Mouse (Mus musculus) right cerebral cortex, postnatal 25 days (tissue): ENCODE measurements at regions not wholly inside any gene's neighbourhood (a gene's known extent, or its start where the extent isn't known, plus 50 kb on each side); places are given as distances from the start of the nearest gene placed in this dataset.

Experiments used
- DNase-seq: peaks from one replicate; pipeline ENCODE4 v3.0.0; 2022

GRCm38 (mm10) chr9:34328723-34329122 is 157.0 kb upstream of the Kirrel3 start:
- DNase-seq, result no peak

GRCm38 (mm10) chr9:34334112-34334511 is 151.6 kb upstream of the Kirrel3 start:
- no peak for DNase-seq

GRCm38 (mm10) chr9:34334555-34335468 is 150.9 kb upstream of the Kirrel3 start:
- no peak for DNase-seq

GRCm38 (mm10) chr9:34348442-34348841 is 137.3 kb upstream of the Kirrel3 start:
- DNase-seq, result no peak

GRCm38 (mm10) chr9:34349997-34350396 is 135.7 kb upstream of the Kirrel3 start:
- DNase-seq, result no peak

DNA sequence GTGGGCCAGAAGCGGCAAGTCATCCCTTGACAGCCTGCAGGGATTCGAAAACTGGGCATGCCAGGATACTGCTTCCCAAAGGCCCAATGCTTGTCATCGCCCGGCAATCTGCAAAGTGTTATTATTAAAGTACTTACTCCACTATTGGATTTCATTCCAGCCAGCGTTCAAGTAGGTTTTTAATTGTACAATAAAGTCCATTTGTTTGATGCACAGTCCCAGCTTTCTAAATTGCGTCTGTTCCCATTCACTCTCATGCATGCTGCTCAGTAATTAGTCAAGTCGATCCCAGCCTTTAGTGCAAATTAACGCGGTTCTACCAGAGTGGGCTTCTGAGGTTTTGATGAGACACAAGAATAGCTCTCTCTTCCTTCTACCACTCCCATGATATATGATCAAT is 131.9 kb upstream of the Kirrel3 start:
- DNase-seq, result no peak

GRCm38 (mm10) chr9:34354723-34355316 is 130.9 kb upstream of the Kirrel3 start:
- DNase-seq, result no peak

DNA sequence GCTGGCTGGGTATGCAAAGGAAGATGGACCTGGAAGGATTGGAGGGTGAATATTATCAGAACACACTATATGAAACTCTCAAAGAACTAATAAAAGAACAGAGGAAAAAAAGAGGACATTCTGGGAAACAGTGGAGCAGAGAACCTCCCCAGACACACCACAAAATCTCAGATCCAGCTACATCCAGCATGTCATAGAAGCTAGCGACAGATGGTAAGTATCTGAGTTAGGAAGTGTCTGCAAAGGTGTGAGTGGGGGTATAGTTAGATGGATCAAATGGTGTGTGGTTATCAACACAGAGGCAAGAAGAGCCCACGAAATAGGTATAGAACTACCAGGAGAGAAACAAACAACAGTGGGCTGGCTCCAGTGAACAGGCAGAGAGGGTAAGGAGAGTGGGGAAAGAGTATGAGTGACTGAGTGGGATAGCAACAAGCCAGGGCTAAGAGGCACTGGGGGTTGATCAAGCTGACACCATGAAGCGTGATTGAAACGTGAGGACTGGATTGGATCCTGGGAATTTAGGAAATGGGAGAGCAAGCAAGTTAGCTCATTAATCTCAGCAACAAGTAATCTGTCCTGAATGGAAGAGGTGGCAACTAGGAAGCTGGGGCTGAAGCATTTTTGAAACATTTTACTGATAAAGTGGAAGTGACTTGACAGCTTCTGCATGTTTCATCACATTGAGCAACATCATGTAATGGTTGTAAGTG is 114.9 kb upstream of the Kirrel3 start:
- no peak for DNase-seq

DNA sequence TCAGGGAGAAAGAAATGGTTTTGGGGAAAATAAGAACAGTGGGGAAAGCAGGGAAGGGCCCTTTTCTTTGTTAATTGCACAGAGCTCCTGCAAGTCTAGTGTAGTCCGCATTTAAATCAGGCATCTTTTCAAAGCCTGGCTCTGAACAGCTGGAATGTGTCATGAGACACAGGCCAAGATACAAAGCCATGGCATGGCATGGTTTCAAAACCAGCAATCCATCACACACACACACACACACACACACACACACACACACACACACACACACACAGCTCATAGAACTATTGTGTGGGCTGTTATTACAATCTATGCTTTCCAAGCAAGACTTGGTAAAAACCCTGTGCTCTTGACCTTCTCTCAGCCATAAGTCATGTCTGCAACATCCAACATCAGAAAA is 110.5 kb upstream of the Kirrel3 start:
- no peak for DNase-seq

GRCm38 (mm10) chr9:34380008-34380407 is 105.7 kb upstream of the Kirrel3 start:
- DNase-seq, result no peak

GRCm38 (mm10) chr9:34381601-34382000 is 104.1 kb upstream of the Kirrel3 start:
- DNase-seq, result no peak

GRCm38 (mm10) chr9:34382208-34382607 is 103.5 kb upstream of the Kirrel3 start:
- DNase-seq, result no peak

DNA sequence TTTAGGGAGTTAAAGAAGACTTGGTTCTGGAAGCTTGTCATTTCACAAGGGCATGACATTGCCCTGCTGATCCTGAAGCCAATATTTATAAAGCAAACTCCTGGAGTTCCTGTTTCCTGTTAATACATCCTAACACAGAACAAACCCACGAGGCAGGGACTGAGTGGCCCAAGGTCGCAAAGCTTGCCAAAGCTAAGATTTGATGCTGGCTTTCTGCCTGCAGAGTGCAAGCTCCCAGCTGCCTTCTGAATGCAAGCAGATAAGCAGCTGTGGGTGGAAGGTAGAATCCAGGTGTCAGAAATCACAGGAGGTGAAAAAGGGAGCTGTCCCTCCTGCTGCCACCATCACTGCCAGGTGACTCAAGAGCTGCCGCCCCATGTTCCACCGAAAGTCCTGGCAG is 99.6 kb upstream of the Kirrel3 start:
- DNase-seq, result no peak

DNA sequence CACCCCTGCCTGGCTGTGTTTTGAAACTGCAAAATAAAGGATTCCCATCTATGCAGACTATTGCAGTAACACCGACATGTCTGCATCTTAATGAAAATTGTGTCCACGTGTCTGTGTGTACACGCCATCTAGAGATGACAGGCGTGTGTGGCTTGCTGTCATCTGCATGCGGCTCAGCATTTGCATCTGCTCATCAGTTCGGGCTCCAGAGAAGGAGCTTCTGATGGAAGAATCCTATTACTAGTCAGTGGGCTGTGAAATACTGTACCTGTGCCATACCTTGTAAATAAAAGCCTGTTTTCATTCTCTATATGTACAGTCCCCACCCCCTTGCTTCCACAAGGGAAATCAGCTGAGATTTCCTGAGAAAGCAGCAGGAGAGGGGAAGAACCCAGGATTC is 92.7 kb upstream of the Kirrel3 start:
- no peak for DNase-seq

DNA sequence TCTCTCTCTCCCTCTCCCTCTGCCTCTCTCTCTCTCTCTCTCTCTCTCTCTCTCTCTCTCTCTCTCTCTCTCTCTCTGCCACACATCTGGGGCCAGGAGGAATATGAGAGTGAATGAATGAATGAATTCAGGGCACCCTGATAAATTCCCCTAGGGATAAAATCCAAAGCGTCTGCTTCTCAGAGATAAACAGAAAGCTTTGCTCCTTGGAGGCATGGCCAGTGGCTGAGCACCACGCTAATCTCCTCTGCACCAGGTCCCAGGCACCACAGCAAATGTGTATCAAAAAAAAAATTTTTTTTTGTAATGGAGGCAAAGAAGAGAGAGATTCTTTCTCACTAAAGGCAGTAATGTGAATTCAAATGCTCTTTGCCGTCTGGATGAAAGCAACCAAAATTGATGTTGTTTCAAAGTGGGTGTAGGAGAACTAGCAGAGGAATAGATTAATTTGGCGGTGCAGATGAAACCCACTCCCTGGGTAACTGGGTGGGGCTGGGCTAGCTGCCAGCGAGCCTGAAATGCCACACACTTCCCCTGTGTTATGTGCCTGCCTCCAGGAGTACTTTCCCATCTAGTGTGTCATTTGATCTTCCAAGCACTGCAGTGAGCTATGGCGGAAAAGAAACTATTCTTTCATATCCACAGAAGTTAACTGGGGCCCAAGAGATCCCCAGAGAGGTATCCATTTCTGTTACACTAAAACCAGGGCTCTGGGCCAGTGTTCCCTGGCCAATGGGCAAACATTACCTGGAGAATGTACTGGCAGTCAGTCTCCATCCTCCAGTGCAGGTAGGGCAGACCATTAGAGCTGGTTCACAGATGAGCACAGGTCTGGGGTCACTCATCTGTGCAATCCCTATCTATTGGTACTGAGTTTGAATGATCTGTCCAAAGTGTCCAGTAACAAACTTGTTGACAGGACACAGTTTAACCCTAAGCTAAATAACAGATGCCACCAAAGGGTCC is 89.6 kb upstream of the Kirrel3 start:
- no peak for DNase-seq

DNA sequence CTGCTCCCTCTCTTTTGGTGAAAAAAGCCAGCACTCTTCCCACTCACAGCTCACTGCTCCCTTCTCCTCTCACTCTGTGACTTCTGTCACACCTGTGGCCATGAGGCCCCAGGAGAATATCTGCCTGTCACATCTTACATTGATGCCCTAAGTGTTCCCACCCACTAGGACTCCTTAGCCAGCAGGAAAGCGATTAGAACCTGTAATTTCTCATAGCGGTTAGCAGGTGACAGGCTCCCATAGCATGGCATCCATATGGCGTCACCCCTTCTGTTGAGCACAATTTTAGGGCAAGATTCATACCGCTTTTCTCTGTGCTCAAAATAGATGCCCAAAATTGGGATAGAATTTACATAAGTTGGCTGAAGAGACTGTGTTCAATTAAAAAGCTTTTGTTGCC is 74.0 kb upstream of the Kirrel3 start:
- peak; percentile 73 for DNase-seq

- no peak for DNase-seq
Observed at GRCm38 (mm10) chr9:34416153-34416552, 69.5 kb upstream of the Kirrel3 start.

DNA sequence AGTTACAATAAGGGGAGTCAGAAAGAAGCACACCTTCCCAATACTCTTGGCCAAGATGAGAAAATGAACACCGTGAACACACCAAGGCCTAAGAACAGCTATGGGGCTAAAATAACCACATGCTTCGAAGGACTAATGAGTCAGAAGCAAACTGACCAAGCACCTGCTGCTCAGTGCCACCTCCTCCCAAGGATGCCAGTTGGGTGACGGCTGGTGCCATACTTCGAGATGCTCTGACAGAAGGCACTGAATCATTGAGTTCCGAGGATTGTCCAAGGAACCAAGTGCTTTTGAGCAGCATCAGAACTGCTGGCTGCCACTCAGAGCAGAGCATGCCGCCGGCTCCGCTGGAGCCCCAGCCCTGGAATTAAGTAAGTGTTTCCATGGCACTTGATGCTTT is 67.6 kb upstream of the Kirrel3 start:
- no peak for DNase-seq

GRCm38 (mm10) chr9:34421956-34422355 is 63.7 kb upstream of the Kirrel3 start:
- no peak for DNase-seq

GRCm38 (mm10) chr9:34423062-34423461 is 62.6 kb upstream of the Kirrel3 start:
- DNase-seq, result no peak

- no peak for DNase-seq
Observed at GRCm38 (mm10) chr9:34426589-34426988, 59.1 kb upstream of the Kirrel3 start.

DNA sequence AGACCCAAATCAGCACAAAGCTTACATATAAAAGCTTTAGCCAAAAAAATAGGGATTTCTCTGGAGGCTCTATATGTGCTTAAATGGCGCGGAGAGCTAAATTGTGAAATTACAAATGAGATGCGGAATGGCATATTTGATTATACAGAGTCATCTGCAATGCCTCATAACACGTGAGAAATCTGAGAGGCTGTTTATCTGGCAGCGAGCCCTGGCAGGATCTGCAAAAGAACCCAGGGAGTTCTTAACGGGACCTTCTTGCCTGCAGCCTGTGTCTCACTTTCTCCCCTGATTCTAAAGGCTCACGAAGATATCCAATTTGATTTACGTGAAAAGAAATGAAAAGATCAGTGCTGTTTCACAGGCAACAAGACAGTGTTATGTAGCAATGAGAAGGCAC is 58.0 kb upstream of the Kirrel3 start:
- no peak for DNase-seq
